In genomic region chr1:39430020-39430419, GRCm38 (mm10) we compare ENCODE assay signal across 17 mouse cellular contexts. TPM values are rescaled to one million over a fixed set of nuclear protein-coding genes. Genes with fewer than 3 reads are reported as not detected.
DNase-seq lines count a peak whose midpoint lies in the region; ATAC-seq lines count a peak whose summit lies in the region.
"Had no signal": no experiment of that assay in that cellular context is flagged by ENCODE, and none has a peak within 500 bp of the region (broad histone marks: within the 10 kb centered on the region; RNA-seq: fewer than 3 reads in every experiment).

No protein-coding gene starts in this region.

- H3K36me3 ChIP-seq in heart, embryonic 11.5 days (ENCODE audit: control insufficient read depth, insufficient read depth, low read length) = no peaks in the 10 kb centered on the region
- H3K36me3 ChIP-seq in liver, embryonic 11.5 days (ENCODE audit: control insufficient read depth, insufficient read depth, low read length) = no peaks in the 10 kb centered on the region
- no peaks in the 10 kb centered on the region for H3K36me3 ChIP-seq in stomach, embryonic 14.5 days (ENCODE audit: control insufficient read depth, insufficient read depth, low read length)
- no peaks in the 10 kb centered on the region for H3K36me3 ChIP-seq in kidney, embryonic 16.5 days (ENCODE audit: insufficient read depth, low read length)
- H3K36me3 ChIP-seq: kidney, embryonic 15.5 days; limb, embryonic 12.5 days had no signal

- H3K27me3 ChIP-seq in heart, embryonic 11.5 days (ENCODE audit: control insufficient read depth, insufficient read depth, low read length) = no peaks in the 10 kb centered on the region
- no peaks in the 10 kb centered on the region for H3K27me3 ChIP-seq in liver, embryonic 11.5 days (replicated peaks; ENCODE audit: control insufficient read depth, insufficient read depth, low read length)
- no peaks in the 10 kb centered on the region for H3K27me3 ChIP-seq in stomach, embryonic 14.5 days (ENCODE audit: control insufficient read depth, insufficient read depth, low read length)
- H3K27me3 ChIP-seq in kidney, embryonic 16.5 days (ENCODE audit: insufficient read depth, low read length) = no peaks in the 10 kb centered on the region
- H3K27me3 ChIP-seq: kidney, embryonic 15.5 days; limb, embryonic 12.5 days had no signal

- no peak for DNase-seq in heart, postnatal 25 days (ENCODE audit: low spot score)
- peak; percentile 75 for DNase-seq in c-Kit-positive CD71-positive TER-119-negative erythroid progenitor cells, embryonic 14.5 days (ENCODE audit: low read depth)
- no peak for DNase-seq in liver, embryonic 11.5 days (ENCODE audit: low spot score)
- no peak for DNase-seq in adipocyte (ENCODE audit: low spot score)
- no peak for DNase-seq in frontal cortex, postnatal 36 days (ENCODE audit: low spot score in 2 of 2)
- DNase-seq: adrenal gland, postnatal 25 days; cerebellum, postnatal 25 days; lung, postnatal 10 days; right cerebral cortex, postnatal 4 days; thymus, postnatal 14 days had no signal

- ATAC-seq in heart, embryonic 11.5 days (replicated peaks; ENCODE audit: insufficient number of reproducible peaks, low FRiP score, low TSS enrichment) = no peak
- peak; percentile 89 for ATAC-seq in liver, embryonic 11.5 days (replicated peaks; ENCODE audit: low FRiP score)
- ATAC-seq in stomach, embryonic 14.5 days (ENCODE audit: insufficient number of reproducible peaks, insufficient read depth, low FRiP score, low read depth) = 0 out of 2 replicates have a peak, but pooled peaks have one; percentile 18
- ATAC-seq in kidney, embryonic 16.5 days (ENCODE audit: low FRiP score, low TSS enrichment) = no peak
- ATAC-seq: hindbrain, postnatal 0 days had no signal

- H3K9ac ChIP-seq in heart, embryonic 11.5 days (ENCODE audit: low read depth, low read length) = no peak overlapping the region
- peak overlapping the region; percentile 42; the same call in 1 of the 2 replicates for H3K9ac ChIP-seq in liver, embryonic 11.5 days (ENCODE audit: low read depth, low read length)
- H3K9ac ChIP-seq in stomach, embryonic 14.5 days (replicated peaks; ENCODE audit: low read depth, low read length) = no peak overlapping the region
- no peak overlapping the region for H3K9ac ChIP-seq in kidney, embryonic 16.5 days (replicated peaks; ENCODE audit: low read length)
- H3K9ac ChIP-seq: kidney, embryonic 15.5 days; limb, embryonic 12.5 days had no signal

- peak overlapping the region; percentile 15 for H3K4me2 ChIP-seq in heart, embryonic 11.5 days
- H3K4me2 ChIP-seq in liver, embryonic 11.5 days = peak overlapping the region; percentile 49
- no peak overlapping the region for H3K4me2 ChIP-seq in stomach, embryonic 14.5 days (replicated peaks; ENCODE audit: low read depth, low read length)
- H3K4me2 ChIP-seq in kidney, embryonic 16.5 days (replicated peaks; ENCODE audit: low read depth, low read length) = no peak overlapping the region
- H3K4me2 ChIP-seq: kidney, embryonic 15.5 days; limb, embryonic 12.5 days had no signal

- WGBS in heart, embryonic 11.5 days (ENCODE audit: insufficient replicate concordance) = 13% methylated on average over 9 of the region's 9 CpGs
- WGBS in liver, embryonic 11.5 days = 18% methylated on average over 9 of the region's 9 CpGs
- WGBS in stomach, embryonic 14.5 days = 36% methylated on average over 9 of the region's 9 CpGs
- WGBS in kidney, embryonic 16.5 days = 61% methylated on average over 9 of the region's 9 CpGs

- H3K9me3 ChIP-seq in heart, embryonic 11.5 days (replicated peaks; ENCODE audit: control insufficient read depth, low read length) = no peaks in the 10 kb centered on the region
- H3K9me3 ChIP-seq in liver, embryonic 11.5 days (ENCODE audit: control insufficient read depth, low read length) = no peaks in the 10 kb centered on the region
- H3K9me3 ChIP-seq in stomach, embryonic 14.5 days (ENCODE audit: control insufficient read depth, low read depth, low read length) = no peaks in the 10 kb centered on the region
- no peaks in the 10 kb centered on the region for H3K9me3 ChIP-seq in kidney, embryonic 16.5 days (ENCODE audit: low read length)
- H3K9me3 ChIP-seq: kidney, embryonic 15.5 days; limb, embryonic 12.5 days had no signal

- peaks cover 14% of the 10 kb centered on the region for H3K4me1 ChIP-seq in heart, embryonic 11.5 days (ENCODE audit: control insufficient read depth, insufficient read depth, low read length)
- H3K4me1 ChIP-seq in liver, embryonic 11.5 days (replicated peaks; ENCODE audit: control insufficient read depth, insufficient read depth, low read length) = peaks cover 21% of the 10 kb centered on the region
- H3K4me1 ChIP-seq in stomach, embryonic 14.5 days (ENCODE audit: control insufficient read depth, insufficient read depth, low read length) = no peaks in the 10 kb centered on the region
- no peaks in the 10 kb centered on the region for H3K4me1 ChIP-seq in kidney, embryonic 16.5 days (ENCODE audit: insufficient read depth, low read length)
- H3K4me1 ChIP-seq: kidney, embryonic 15.5 days had no signal

- no peak overlapping the region for H3K4me3 ChIP-seq in heart, embryonic 11.5 days (ENCODE audit: low read depth, low read length)
- no peak overlapping the region for H3K4me3 ChIP-seq in liver, embryonic 11.5 days (ENCODE audit: low read depth, low read length)
- no peak overlapping the region for H3K4me3 ChIP-seq in stomach, embryonic 14.5 days (ENCODE audit: low read depth, low read length)
- H3K4me3 ChIP-seq in kidney, embryonic 16.5 days (ENCODE audit: low read length) = no peak overlapping the region
- H3K4me3 ChIP-seq: kidney, embryonic 15.5 days; layer of hippocampus, adult 2 months; limb, embryonic 12.5 days had no signal

- intact Hi-C loops in heart, postnatal 25 days (cut with DNase I) = no loop called here

- no peak overlapping the region for H3K27ac ChIP-seq in heart, embryonic 11.5 days (ENCODE audit: low read depth, low read length)
- peak overlapping the region; percentile 73 for H3K27ac ChIP-seq in liver, embryonic 11.5 days (ENCODE audit: low read depth, low read length)
- no peak overlapping the region for H3K27ac ChIP-seq in stomach, embryonic 14.5 days (ENCODE audit: low read length)
- no peak overlapping the region for H3K27ac ChIP-seq in kidney, embryonic 16.5 days (ENCODE audit: low read length)
- H3K27ac ChIP-seq: hindbrain, postnatal 0 days; kidney, embryonic 15.5 days; layer of hippocampus, adult 2 months; limb, embryonic 12.5 days had no signal

RNA-seq across cellular contexts. Expression of gene Tbc1d8, which starts 48.5 kb away (rescaled TPM):
- polyA plus RNA-seq in heart, embryonic 11.5 days (2014; fragmentation: Nextera tagmentation; extraction: Ambion mirVana) = 11.4 and 12.2 TPM in 2 replicates
- 1 to 10 TPM; 5.6 to 6.3 TPM for total RNA-seq in heart, postnatal 25 days (2021)
- polyA plus RNA-seq in liver, embryonic 11.5 days (2014; fragmentation: Nextera tagmentation; extraction: Ambion mirVana) = 6.7 and 9.3 TPM in 2 replicates
- polyA plus RNA-seq in stomach, embryonic 14.5 days (2014; fragmentation: Nextera tagmentation; extraction: Ambion mirVana) = 11.7 and 12.4 TPM in 2 replicates
- polyA plus RNA-seq in kidney, embryonic 16.5 days (2015; fragmentation: Nextera tagmentation; extraction: Ambion mirVana) = 10.1 and 10.3 TPM in 2 replicates

Comparison
In these comparisons a context has a peak if more than half of its experiments do, and no peak if none do; other contexts are left out.
1. ATAC-seq: peak in liver, embryonic 11.5 days (single experiment) and stomach, embryonic 14.5 days (single experiment); none in heart, embryonic 11.5 days (single experiment) and kidney, embryonic 16.5 days (single experiment).
2. H3K4me2 ChIP-seq: peak in heart, embryonic 11.5 days (single experiment) and liver, embryonic 11.5 days (single experiment); none in stomach, embryonic 14.5 days (single experiment) and kidney, embryonic 16.5 days (single experiment).